Mouse (Mus musculus) MEL (cell line): ENCODE measurements around the gene Sis. TPM values are rescaled to one million over a fixed set of nuclear protein-coding genes. Genes with fewer than 3 reads are reported as not detected.
A peak's percentile ranks its signal among the peaks of the same experiment; 100 is the strongest.

ENCODE experiments used
- DNase-seq: peaks from one replicate; pipeline ENCODE4 v3.0.0; 2011; ENCODE audit warnings: low read depth, low spot score
- H3K27ac ChIP-seq: 2 replicates; pipeline ENCODE4 v1.5.1; 2012; ENCODE audit warnings: low read depth, mild to moderate bottlenecking, control low read depth, low read length, moderate library complexity; ENCODE audit not compliant: control insufficient read depth
- H3K27me3 ChIP-seq, 2 experiments: fragments of 150-350 bp in 1 of 2; sonication (generic) in 1 of 2; 2 replicates each; pipeline ENCODE4 v1.6.1; 2012; ENCODE audit warnings: low read length in 2 of 2, mild to moderate bottlenecking in 2 of 2, improper control_type of control experiment in 1 of 2, moderate library complexity in 1 of 2; ENCODE audit not compliant: insufficient read depth in 2 of 2, control insufficient read depth in 1 of 2
- H3K36me3 ChIP-seq, 2 experiments: 2 replicates each; pipeline ENCODE4 v1.6.1; 2012 to 2014; ENCODE audit warnings: low read length in 2 of 2, improper control_type of control experiment in 1 of 2, inconsistent platforms in 1 of 2, mild to moderate bottlenecking in 1 of 2; ENCODE audit not compliant: insufficient read depth in 2 of 2, control insufficient read depth in 1 of 2
- H3K4me1 ChIP-seq, 2 experiments: fragments of 150-350 bp in 1 of 2; sonication (generic) in 1 of 2; 2 replicates each; pipeline ENCODE4 v1.6.1; 2012; ENCODE audit warnings: low read length in 2 of 2, improper control_type of control experiment in 1 of 2, mild to moderate bottlenecking in 1 of 2; ENCODE audit not compliant: insufficient read depth in 2 of 2, control insufficient read depth in 1 of 2
- H3K4me3 ChIP-seq, 2 experiments: fragments of 150-350 bp in 1 of 2; sonication (generic) in 1 of 2; 2 replicates each; pipeline ENCODE4 v1.5.1; 2012; ENCODE audit warnings: low read depth in 2 of 2, low read length in 2 of 2, mild to moderate bottlenecking in 2 of 2, moderate library complexity in 2 of 2, control low read depth in 1 of 2, improper control_type of control experiment in 1 of 2; ENCODE audit not compliant: control insufficient read depth in 1 of 2, insufficient read depth in 1 of 2
- H3K79me2 ChIP-seq: 2 replicates; pipeline ENCODE4 v1.6.1; 2012; ENCODE audit warnings: mild to moderate bottlenecking, low read length, moderate library complexity; ENCODE audit not compliant: control insufficient read depth, poor library complexity, insufficient read depth
- H3K9ac ChIP-seq: 2 replicates; pipeline ENCODE4 v1.6.1; 2012; ENCODE audit warnings: low read depth, mild to moderate bottlenecking, control low read depth, low read length, moderate library complexity; ENCODE audit not compliant: control insufficient read depth, poor library complexity, severe bottlenecking
- H3K9me3 ChIP-seq: fragments of 150-350 bp; sonication (generic); replicated peaks from 2 replicates; pipeline ENCODE4 v1.6.1; 2012; ENCODE audit warnings: mild to moderate bottlenecking, low read length, improper control_type of control experiment, moderate library complexity; ENCODE audit not compliant: insufficient read depth
- CHD1 ChIP-seq: IDR thresholded peaks from 2 replicates; pipeline ENCODE4 v1.6.1; 2012; ENCODE audit warnings: low read depth, mild to moderate bottlenecking, inconsistent platforms, low read length, improper control_type of control experiment
- CTCF ChIP-seq, 3 experiments: IDR thresholded peaks in 2 of 3; conservative IDR thresholded peaks in 1 of 3; 2 replicates each; pipeline ENCODE4 v1.5.1; 2011 to 2012; ENCODE audit warnings: low read length in 3 of 3, low read depth in 2 of 3, mild to moderate bottlenecking in 2 of 3, improper control_type of control experiment in 1 of 3, inconsistent platforms in 1 of 3, mixed read lengths in 1 of 3, moderate library complexity in 1 of 3; ENCODE audit not compliant: control insufficient read depth in 1 of 3, insufficient read depth in 1 of 3, poor library complexity in 1 of 3, severe bottlenecking in 1 of 3
- E2F4 ChIP-seq: IDR thresholded peaks from 2 replicates; pipeline ENCODE4 v1.6.1; 2011; ENCODE audit warnings: low read depth, low read length, improper control_type of control experiment, borderline replicate concordance
- GABPA ChIP-seq: IDR thresholded peaks from 2 replicates; pipeline ENCODE4 v1.6.1; 2012; ENCODE audit warnings: low read depth, mild to moderate bottlenecking, inconsistent platforms, low read length, improper control_type of control experiment, moderate library complexity
- GATA1 ChIP-seq: IDR thresholded peaks from 2 replicates; pipeline ENCODE4 v1.6.1; 2011; ENCODE audit warnings: low read depth, low read length, improper control_type of control experiment
- JUND ChIP-seq: IDR thresholded peaks from 2 replicates; pipeline ENCODE4 v1.6.1; 2011; ENCODE audit warnings: low read depth, mild to moderate bottlenecking, improper control_type of control experiment, low read length
- MAFK ChIP-seq: IDR thresholded peaks from 2 replicates; pipeline ENCODE4 v1.6.1; 2011; ENCODE audit warnings: low read depth, mild to moderate bottlenecking, low read length, improper control_type of control experiment, borderline replicate concordance
- MYB ChIP-seq: IDR thresholded peaks from 2 replicates; pipeline ENCODE4 v1.6.1; 2011; ENCODE audit warnings: mild to moderate bottlenecking, low read depth, low read length, improper control_type of control experiment
- MYC ChIP-seq: IDR thresholded peaks from 2 replicates; pipeline ENCODE4 v1.6.1; 2011; ENCODE audit warnings: low read depth, mild to moderate bottlenecking, low read length, improper control_type of control experiment, moderate library complexity
- POLR2A ChIP-seq, 2 experiments: IDR thresholded peaks; 2 replicates each; pipeline ENCODE4 v1.6.1; 2011 to 2012; ENCODE audit warnings: low read length in 2 of 2, mild to moderate bottlenecking in 2 of 2, control low read depth in 1 of 2, improper control_type of control experiment in 1 of 2, low read depth in 1 of 2, moderate library complexity in 1 of 2; ENCODE audit not compliant: control insufficient read depth in 1 of 2, insufficient read depth in 1 of 2, poor library complexity in 1 of 2
- POLR2AphosphoS2 ChIP-seq: IDR thresholded peaks from 2 replicates; pipeline ENCODE4 v1.6.1; 2011; ENCODE audit warnings: low read length, improper control_type of control experiment
- POLR2AphosphoS5 ChIP-seq: IDR thresholded peaks from 2 replicates; pipeline ENCODE4 v1.6.1; 2012; ENCODE audit warnings: low read depth, borderline replicate concordance, mild to moderate bottlenecking, inconsistent platforms, low read length, moderate library complexity, mixed read lengths
- USF1 ChIP-seq: IDR thresholded peaks from 2 replicates; pipeline ENCODE4 v1.6.1; 2014; ENCODE audit warnings: low read depth, mild to moderate bottlenecking, inconsistent platforms, low read length, improper control_type of control experiment, moderate library complexity
- ZNF384 ChIP-seq: IDR thresholded peaks from 2 replicates; pipeline ENCODE4 v1.6.1; 2012; ENCODE audit warnings: low read depth, mild to moderate bottlenecking, inconsistent platforms, low read length, improper control_type of control experiment
- polyA plus RNA-seq, 2 experiments: library from polyadenylated mRNA; stranded (reverse) in 1 of 2; unstranded in 1 of 2; fragments of >175 nt in 1 of 2; fragments of >200 nt in 1 of 2; gene quantifications; 2 replicates each; pipeline versions ENCODE4 v1.2.1 to v1.2.4; 2012; ENCODE audit warnings: low replicate concordance in 2 of 2, low read depth in 1 of 2; ENCODE audit not compliant: insufficient read length in 2 of 2, insufficient read depth in 1 of 2, missing spikeins in 1 of 2
- total RNA-seq: library from RNA; depleted of rRNA; stranded (reverse); fragments of 300-350 nt; gene quantifications from 2 replicates; pipeline ENCODE4 v1.2.3, GENCODE M21; 2012

Sis gene
- total and polyA plus RNA-seq, 3 experiments: not detected

GRCm38 (mm10) chr3:72918919-72919526 is 48.6 kb downstream of the Sis start:
- H3K4me1 ChIP-seq: no peaks in the 10 kb centered on the region
- no peak overlapping the region for H3K4me3 ChIP-seq
- H3K9ac ChIP-seq: no peak overlapping the region
- TF ChIP-seq USF1 (peak; percentile 10; the same call in 1 of the 2 replicates), CTCF (IDR thresholded peaks at IDR 0.05 in 2 of 3, conservative IDR thresholded peaks at IDR 0.05 in 1 of 3; ENCODE audit: control insufficient read depth in 1 of 3, insufficient read depth in 1 of 3, low read depth in 2 of 3, low read length in 3 of 3, poor library complexity in 1 of 3, severe bottlenecking in 1 of 3) (no peak)
- no peaks in the 10 kb centered on the region for H3K27me3 ChIP-seq
- no peaks in the 10 kb centered on the region for H3K36me3 ChIP-seq
- H3K27ac ChIP-seq: no peak overlapping the region
- peak; percentile 2 for DNase-seq
- no peaks in the 10 kb centered on the region for H3K9me3 ChIP-seq
- no peaks in the 10 kb centered on the region for H3K79me2 ChIP-seq

- TF ChIP-seq ZNF384 (no peak), MYB (no peak), MAFK (no peak), POLR2AphosphoS2 (no peak), POLR2A (IDR thresholded peaks at IDR 0.05; ENCODE audit: control insufficient read depth in 1 of 2, insufficient read depth in 1 of 2, low read depth in 1 of 2, low read length in 2 of 2, poor library complexity in 1 of 2) (no peak), USF1 (no peak), E2F4 (no peak)
- no peaks in the 10 kb centered on the region for H3K36me3 ChIP-seq
- H3K4me1 ChIP-seq: no peaks in the 10 kb centered on the region
- H3K27me3 ChIP-seq: no peaks in the 10 kb centered on the region
- no peak overlapping the region for H3K27ac ChIP-seq
- no peak overlapping the region for H3K4me3 ChIP-seq
- no peak overlapping the region for H3K9ac ChIP-seq
- no peaks in the 10 kb centered on the region for H3K79me2 ChIP-seq
- DNase-seq: no peak
- H3K9me3 ChIP-seq: no peaks in the 10 kb centered on the region
These were observed 85.2 kb downstream of the Sis start for GRCm38 (mm10) chr3:72882501-72882900.

GRCm38 (mm10) chr3:72868141-72868540 is 99.5 kb downstream of the Sis start:
- Histone ChIP-seq H3K36me3 (no peaks in the 10 kb centered on the region), H3K9me3 (no peaks in the 10 kb centered on the region), H3K9ac (no peak overlapping the region), H3K4me3 (no peak overlapping the region), H3K27ac (no peak overlapping the region), H3K79me2 (no peaks in the 10 kb centered on the region), H3K4me1 (no peaks in the 10 kb centered on the region)
- TF ChIP-seq GABPA (no peak), MYC (no peak), CHD1 (no peak), GATA1 (no peak), JUND (no peak), ZNF384 (no peak), POLR2AphosphoS5 (no peak)
- TF ChIP-seq, all 39 proteins: peak for 0
- no peak for DNase-seq
- H3K27me3 ChIP-seq: no peaks in the 10 kb centered on the region
